In the genomic region with DNA sequence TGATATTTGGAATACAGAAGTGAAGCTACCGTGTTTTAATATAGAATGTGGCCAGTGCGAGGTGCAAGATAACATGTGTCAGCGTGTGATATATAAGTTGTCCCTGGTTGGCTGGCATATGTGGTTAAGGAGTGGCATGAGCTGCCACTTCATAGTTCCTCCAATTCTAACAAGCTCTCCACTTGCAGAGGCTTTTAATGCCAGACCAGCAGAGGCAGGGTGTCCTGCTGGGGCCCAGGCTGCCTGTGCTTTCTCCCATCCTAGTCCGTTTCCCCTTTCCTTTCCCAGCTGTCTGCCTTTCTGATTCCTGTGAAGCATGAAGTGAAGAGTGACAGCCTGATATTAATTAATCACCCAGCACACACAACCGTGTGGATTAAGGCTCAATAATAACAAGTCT, we compare ENCODE assay signal across 17 mouse cellular contexts.
DNase-seq lines count a peak whose midpoint lies in the region; ATAC-seq and TF ChIP-seq lines count a peak whose summit lies in the region.
"Had no signal": no experiment of that assay in that cellular context is flagged by ENCODE, and none has a peak within 500 bp of the region (broad histone marks: within the 10 kb centered on the region; RNA-seq: fewer than 3 reads in every experiment).

No protein-coding gene starts in this region.

- no peaks in the 10 kb centered on the region for H3K4me1 ChIP-seq in hindbrain, postnatal 0 days (ENCODE audit: insufficient read depth, low read length)
- H3K4me1 ChIP-seq in hindbrain, embryonic 11.5 days (replicated peaks; ENCODE audit: control insufficient read depth, insufficient read depth, low read length) = no peaks in the 10 kb centered on the region
- H3K4me1 ChIP-seq in liver, postnatal 0 days (ENCODE audit: insufficient read depth) = peaks cover 22% of the 10 kb centered on the region
- H3K4me1 ChIP-seq: hindbrain, embryonic 15.5 days had no signal

- DNase-seq in hindbrain, postnatal 0 days (ENCODE audit: low spot score) = peak; percentile 33
- no peak for DNase-seq in hindbrain, embryonic 11.5 days (ENCODE audit: low spot score)
- peak; percentile 3 for DNase-seq in c-Kit-positive CD71-positive TER-119-positive erythroid progenitor cells, embryonic 14.5 days (ENCODE audit: low spot score)
- no peak for DNase-seq in liver, postnatal 0 days
- DNase-seq in frontal cortex, postnatal 36 days (ENCODE audit: low spot score in 2 of 2) = no peak
- no peak for DNase-seq in right cerebral cortex, postnatal 36 days (ENCODE audit: low spot score in 2 of 2)
- DNase-seq in left cerebral cortex, adult 18-20 months (ENCODE audit: low spot score in 2 of 2) = no peak
- DNase-seq: gastrocnemius, postnatal 36 days; heart, postnatal 14 days; lung, adult 18-20 months; thymus, postnatal 36 days had no signal

- H3K27me3 ChIP-seq in hindbrain, postnatal 0 days (ENCODE audit: insufficient read depth, low read length) = no peaks in the 10 kb centered on the region
- H3K27me3 ChIP-seq in hindbrain, embryonic 11.5 days (ENCODE audit: control insufficient read depth, insufficient read depth, low read length) = no peaks in the 10 kb centered on the region
- no peaks in the 10 kb centered on the region for H3K27me3 ChIP-seq in liver, postnatal 0 days (ENCODE audit: insufficient read depth, low read length)
- H3K27me3 ChIP-seq: forebrain, embryonic 13.5 days; hindbrain, embryonic 15.5 days had no signal

- TF ChIP-seq CTCF in hindbrain, postnatal 0 days (IDR thresholded peaks at IDR 0.05; ENCODE audit: low read depth) = no peak
- no peak for TF ChIP-seq CTCF in liver, postnatal 0 days (IDR thresholded peaks at IDR 0.05; ENCODE audit: low read depth)

- WGBS in hindbrain, postnatal 0 days = 60% methylated on average over 5 of the region's 5 CpGs
- WGBS in hindbrain, embryonic 11.5 days = 73% methylated on average over 5 of the region's 5 CpGs
- 43% methylated on average over 5 of the region's 5 CpGs for WGBS in liver, postnatal 0 days (ENCODE audit: insufficient replicate concordance)

- no peaks in the 10 kb centered on the region for H3K9me3 ChIP-seq in hindbrain, postnatal 0 days (ENCODE audit: low read length)
- H3K9me3 ChIP-seq in hindbrain, embryonic 11.5 days (ENCODE audit: control insufficient read depth, low read length) = no peaks in the 10 kb centered on the region
- no peaks in the 10 kb centered on the region for H3K9me3 ChIP-seq in liver, postnatal 0 days (ENCODE audit: low read length)
- H3K9me3 ChIP-seq: forebrain, embryonic 13.5 days; hindbrain, embryonic 15.5 days; midbrain, embryonic 10.5 days had no signal

- no peak overlapping the region for H3K4me2 ChIP-seq in hindbrain, postnatal 0 days (ENCODE audit: low read depth, low read length)
- no peak overlapping the region for H3K4me2 ChIP-seq in hindbrain, embryonic 11.5 days (replicated peaks; ENCODE audit: low read depth, low read length)
- H3K4me2 ChIP-seq in liver, postnatal 0 days (ENCODE audit: low read depth, low read length) = no peak overlapping the region
- H3K4me2 ChIP-seq: forebrain, embryonic 13.5 days; heart, embryonic 11.5 days; hindbrain, embryonic 15.5 days had no signal

- H3K9ac ChIP-seq in hindbrain, postnatal 0 days (replicated peaks; ENCODE audit: low read length) = no peak overlapping the region
- H3K9ac ChIP-seq in hindbrain, embryonic 11.5 days (ENCODE audit: low read depth, low read length) = no peak overlapping the region
- H3K9ac ChIP-seq in liver, postnatal 0 days (replicated peaks) = no peak overlapping the region
- H3K9ac ChIP-seq: forebrain, embryonic 13.5 days; hindbrain, embryonic 15.5 days had no signal

- no peak overlapping the region for H3K4me3 ChIP-seq in hindbrain, postnatal 0 days (ENCODE audit: low read length)
- no peak overlapping the region for H3K4me3 ChIP-seq in hindbrain, embryonic 11.5 days (ENCODE audit: low read depth, low read length)
- H3K4me3 ChIP-seq in liver, postnatal 0 days (ENCODE audit: low read depth, low read length) = no peak overlapping the region
- H3K4me3 ChIP-seq: forebrain, embryonic 13.5 days; hindbrain, embryonic 15.5 days; midbrain, embryonic 10.5 days had no signal

- ATAC-seq in hindbrain, postnatal 0 days = 0 out of 2 replicates have a peak, but pooled peaks have one; percentile 12
- no peak for ATAC-seq in hindbrain, embryonic 11.5 days (ENCODE audit: low FRiP score)
- ATAC-seq in erythroid progenitor cell, adult 5-6 weeks (replicated peaks; ENCODE audit: low FRiP score, poor library complexity, severe bottlenecking) = peak; percentile 83
- ATAC-seq in liver, postnatal 0 days = peak; percentile 75
- ATAC-seq: forebrain, embryonic 13.5 days; intestine, postnatal 0 days had no signal

- TF ChIP-seq EP300 in liver, postnatal 0 days (IDR thresholded peaks at IDR 0.05; ENCODE audit: low read depth) = 0 out of 2 replicates have a peak, but pooled peaks have one; percentile 33

- no peak overlapping the region for H3K27ac ChIP-seq in hindbrain, postnatal 0 days
- H3K27ac ChIP-seq in hindbrain, embryonic 11.5 days (ENCODE audit: low read depth, low read length) = no peak overlapping the region
- no peak overlapping the region for H3K27ac ChIP-seq in liver, postnatal 0 days (ENCODE audit: low read depth)
- H3K27ac ChIP-seq: forebrain, embryonic 13.5 days; hindbrain, embryonic 15.5 days; midbrain, embryonic 10.5 days had no signal

- no peaks in the 10 kb centered on the region for H3K36me3 ChIP-seq in hindbrain, postnatal 0 days (ENCODE audit: insufficient read depth, low read length)
- no peaks in the 10 kb centered on the region for H3K36me3 ChIP-seq in hindbrain, embryonic 11.5 days (ENCODE audit: control insufficient read depth, insufficient read depth, low read length)
- no peaks in the 10 kb centered on the region for H3K36me3 ChIP-seq in liver, postnatal 0 days (replicated peaks; ENCODE audit: insufficient read depth, low read length)
- H3K36me3 ChIP-seq: hindbrain, embryonic 15.5 days; midbrain, embryonic 10.5 days had no signal

Comparison
In these comparisons a context has a peak if more than half of its experiments do, and no peak if none do; other contexts are left out.
1. DNase-seq: peak in hindbrain, postnatal 0 days (single experiment) and c-Kit-positive CD71-positive TER-119-positive erythroid progenitor cells, embryonic 14.5 days (single experiment); none in hindbrain, embryonic 11.5 days (single experiment), liver, postnatal 0 days (single experiment), frontal cortex, postnatal 36 days (0 of 2), right cerebral cortex, postnatal 36 days (0 of 2) and left cerebral cortex, adult 18-20 months (0 of 2).